Mouse (Mus musculus) layer of hippocampus, adult 2 months (tissue): ENCODE measurements around the gene Fndc3a. TPM values are rescaled to one million over a fixed set of nuclear protein-coding genes. Genes with fewer than 3 reads are reported as not detected.

Source experiments
- DNase-seq, 2 experiments: peaks; one replicate each; pipeline ENCODE4 v3.0.0; 2022; ENCODE audit warnings: low spot score in 2 of 2
- H3K27ac ChIP-seq: fragments of 200-600 bp; 2 replicates; pipeline ENCODE4 v1.8.1; 2022
- H3K4me3 ChIP-seq: fragments of 200-600 bp; 2 replicates; pipeline ENCODE4 v1.8.1; 2022; ENCODE audit warnings: mild to moderate bottlenecking
- CTCF ChIP-seq: fragments of 200-600 bp; conservative IDR thresholded peaks from 2 replicates; pipeline ENCODE4 v1.8.1; 2022; ENCODE audit warnings: antibody characterized with exemption, mild to moderate bottlenecking, moderate library complexity
- total RNA-seq, 2 experiments: library from RNA; stranded (reverse); gene quantifications; 2 replicates each; pipeline ENCODE4 v1.2.3; 2021

Fndc3a gene
- total RNA-seq, 2 experiments from 2014 or later = 38.0 to 39.6 TPM

DNA sequence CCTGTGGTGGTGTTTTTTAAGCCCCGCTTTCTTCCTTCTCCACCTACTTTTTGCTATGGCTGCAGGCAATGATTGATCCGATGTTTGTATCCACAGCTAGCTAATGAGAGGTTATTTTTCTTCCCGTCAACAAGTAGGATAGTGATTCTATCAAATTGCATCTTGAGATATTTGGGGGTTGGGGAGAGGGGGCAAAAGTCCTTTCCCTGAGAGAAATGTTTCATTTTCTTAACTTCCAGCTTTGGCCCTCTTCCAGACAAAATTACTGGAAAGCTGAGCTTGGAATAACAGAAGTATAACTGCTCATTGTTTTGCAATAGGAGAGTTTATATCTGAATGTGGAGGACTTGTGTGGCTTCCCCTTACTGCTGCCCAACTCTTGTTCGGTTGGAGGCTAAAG lies 1.3 kb upstream of the Fndc3a start:
- no peak overlapping the region for H3K27ac ChIP-seq
- peak overlapping the region; percentile 91 for H3K4me3 ChIP-seq
- no peak for DNase-seq
- TF ChIP-seq CTCF = no peak

DNA sequence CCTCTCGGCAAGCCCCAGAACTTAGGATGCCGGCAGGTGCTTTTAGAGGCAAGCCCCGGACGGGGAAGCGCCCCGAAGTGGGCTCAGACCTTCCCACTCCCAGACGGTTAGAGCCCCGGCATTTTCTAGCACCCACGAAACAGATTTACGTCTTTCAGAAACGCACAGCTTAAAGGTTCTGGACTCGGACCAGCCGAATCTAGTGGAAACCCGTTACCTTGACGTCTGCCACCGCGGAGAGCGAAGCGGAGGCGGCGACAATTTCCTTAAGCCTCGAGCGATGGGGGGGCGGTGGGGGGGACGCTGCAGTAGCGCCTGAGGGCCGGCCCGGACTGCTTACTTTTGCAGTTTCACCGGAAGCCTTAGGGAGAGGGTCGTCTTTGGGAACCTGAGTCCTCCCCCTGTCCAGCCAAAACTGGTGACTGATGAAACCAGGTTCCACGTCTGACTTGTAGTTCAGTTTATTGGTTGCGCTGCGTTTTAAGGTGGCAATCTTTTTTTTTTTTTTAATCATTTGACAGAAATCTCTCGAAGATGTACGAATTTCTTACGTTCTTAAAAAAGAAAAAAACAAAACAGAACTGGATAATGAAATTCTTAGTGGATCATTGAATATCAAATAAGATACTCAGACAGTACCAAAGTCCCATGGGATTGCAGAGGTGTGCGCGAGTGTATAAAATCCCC lies 681 bp upstream of the Fndc3a start:
- TF ChIP-seq CTCF = no peak
- Histone ChIP-seq H3K27ac (peak overlapping the region; percentile 85), H3K4me3 (peak overlapping the region; percentile 91)
- DNase-seq = peak in 1 of 2 experiments; percentile 14

DNA sequence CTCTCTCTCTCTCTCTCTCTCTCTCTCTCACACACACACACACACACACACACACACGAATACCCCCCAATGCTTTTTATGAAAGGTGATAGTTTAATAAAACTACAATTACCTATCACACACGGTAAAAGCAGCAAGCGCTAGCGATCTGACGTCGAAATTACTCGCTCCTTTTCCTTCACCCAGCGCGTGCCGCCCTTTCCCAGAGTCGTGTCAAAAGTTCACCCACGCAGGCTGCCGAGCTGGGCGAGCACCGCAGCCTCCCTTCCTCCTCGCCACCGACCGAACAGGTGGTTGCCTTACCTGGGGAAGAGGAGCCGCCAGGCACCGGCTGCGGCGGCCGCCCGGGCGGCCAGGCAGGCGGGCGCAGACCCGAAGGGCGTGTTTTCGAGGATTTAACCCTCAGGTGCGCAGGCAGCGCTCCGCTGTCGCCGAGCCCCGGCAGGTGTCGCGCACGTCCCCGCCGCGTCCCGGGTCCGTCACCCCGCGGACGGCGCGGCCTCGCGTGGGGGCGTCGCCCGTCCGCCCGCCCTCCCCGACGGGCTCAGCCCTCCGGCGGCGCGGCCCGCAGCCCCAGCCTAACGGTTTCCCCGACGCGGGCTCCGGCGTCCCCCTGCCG lies 603 bp downstream of the Fndc3a start:
- TF ChIP-seq CTCF = 0 out of 2 replicates have a peak, but pooled peaks have one; percentile 4
- peak in 1 of 2 experiments; percentile 12 for DNase-seq
- peak overlapping the region; percentile 85 for H3K27ac ChIP-seq
- H3K4me3 ChIP-seq = peak overlapping the region; percentile 91

DNA sequence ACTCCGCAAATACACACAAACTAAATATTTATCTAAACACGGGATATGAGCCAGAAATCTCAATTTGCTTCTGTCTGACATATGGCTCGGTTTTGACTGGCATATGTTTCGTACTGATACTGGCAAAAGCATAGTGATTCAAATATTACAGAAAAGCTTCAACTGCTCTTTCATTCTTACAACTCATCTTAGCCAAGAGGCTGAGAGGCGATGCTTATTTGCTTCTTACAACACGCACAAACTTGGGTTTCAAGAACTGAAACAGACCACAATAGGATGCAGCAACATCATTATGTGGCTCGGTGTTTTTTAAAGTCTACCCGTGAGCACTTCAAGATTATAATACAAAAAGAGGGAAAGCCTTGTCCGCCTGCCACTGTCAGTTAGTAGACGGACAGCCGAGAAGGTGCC lies 1.2 kb downstream of the Fndc3a start:
- H3K27ac ChIP-seq = no peak overlapping the region
- peak; percentile 29 to 32 for DNase-seq
- peak overlapping the region; percentile 43 for H3K4me3 ChIP-seq
- no peak for TF ChIP-seq CTCF

DNA sequence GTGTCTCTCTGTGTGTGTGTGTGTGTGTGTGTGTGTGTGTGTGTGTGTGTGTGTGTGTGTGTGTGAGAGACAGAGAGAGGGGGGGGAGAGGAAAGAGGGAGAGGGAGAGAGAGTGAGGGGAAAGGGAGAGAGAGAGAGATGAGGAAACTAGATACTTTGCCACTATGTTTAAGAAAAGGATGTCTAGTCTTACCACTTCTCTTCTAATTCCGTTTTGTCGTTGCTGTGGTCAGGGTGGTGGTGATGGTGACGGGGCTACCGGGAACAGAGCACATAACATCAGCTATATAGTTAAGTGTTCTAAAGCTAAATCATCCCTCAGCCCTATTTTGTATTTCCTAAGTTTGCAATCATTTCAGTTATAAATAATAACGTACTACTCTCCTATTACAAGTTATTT lies 9.7 kb downstream of the Fndc3a start:
- Histone ChIP-seq H3K4me3 (no peak overlapping the region), H3K27ac (no peak overlapping the region)
- no peak for DNase-seq
- no peak for TF ChIP-seq CTCF

DNA sequence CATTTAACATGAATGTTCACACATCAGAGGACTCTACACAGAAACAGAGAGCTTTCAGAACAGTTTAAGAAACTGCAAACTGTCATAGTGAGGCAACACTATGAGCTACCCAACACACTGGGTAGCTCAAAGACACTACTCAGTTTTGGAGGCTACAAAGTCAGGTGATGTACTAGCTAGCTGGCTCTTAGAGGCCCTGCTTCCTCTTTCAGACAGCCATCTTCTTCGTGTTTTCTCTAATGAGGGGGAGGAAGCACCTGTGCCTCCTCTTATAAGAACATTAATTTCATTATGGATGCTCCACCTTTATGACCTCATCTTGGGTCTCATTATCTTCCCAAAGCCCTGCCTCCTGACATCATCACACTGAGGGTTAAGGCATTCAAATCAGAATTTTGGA lies 18.4 kb downstream of the Fndc3a start:
- TF ChIP-seq CTCF = no peak
- no peak overlapping the region for H3K4me3 ChIP-seq

DNA sequence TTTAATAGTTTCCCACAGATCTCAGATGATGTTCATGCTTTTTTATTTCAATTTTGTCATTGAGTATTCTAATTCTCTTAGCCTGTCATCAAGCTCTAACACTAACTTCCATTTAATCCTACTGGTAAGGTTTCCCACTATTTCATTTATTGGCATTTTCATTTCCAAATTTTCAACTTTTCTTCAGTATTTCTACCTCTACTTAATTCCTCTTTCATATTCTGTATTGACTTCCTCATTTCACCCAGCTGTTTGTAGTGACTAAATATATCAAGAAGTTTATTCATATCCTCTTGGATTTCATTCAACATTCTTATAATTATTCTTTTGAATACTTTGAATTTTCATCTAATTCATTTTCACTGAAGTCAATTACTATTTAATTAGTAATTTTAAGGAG lies 20.3 kb downstream of the Fndc3a start:
- Histone ChIP-seq H3K4me3 (no peak overlapping the region), H3K27ac (no peak overlapping the region)
- no peak for TF ChIP-seq CTCF
- DNase-seq = no peak

More for the DNA sequence above, 18.4 kb downstream of the Fndc3a start:
- H3K27ac ChIP-seq = no peak overlapping the region
- no peak for DNase-seq

DNA sequence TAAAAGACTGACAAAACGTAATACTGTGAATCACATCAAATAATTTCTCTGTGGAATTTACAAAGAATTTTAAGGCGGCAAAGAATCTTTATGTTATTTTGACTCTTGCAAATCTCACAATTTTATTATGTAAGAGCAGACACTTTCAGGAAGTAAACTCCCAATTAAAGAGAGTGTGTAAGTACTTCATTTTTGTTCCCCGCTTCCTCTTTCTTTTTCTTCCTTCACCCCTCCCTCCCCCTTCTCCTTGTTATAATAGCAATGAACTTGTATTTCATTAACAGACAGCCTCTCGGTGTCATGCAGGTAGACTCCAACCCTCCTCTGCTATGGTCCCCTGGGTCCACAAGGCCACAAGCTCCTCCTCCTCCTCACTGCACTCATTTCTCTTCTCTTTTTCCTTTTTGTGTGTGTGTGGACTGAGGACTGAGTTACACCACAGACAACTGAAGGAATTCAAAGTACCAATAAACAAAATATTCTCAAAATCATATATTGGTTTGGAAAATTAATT lies 24.9 kb downstream of the Fndc3a start:
- Histone ChIP-seq H3K4me3 (no peak overlapping the region), H3K27ac (no peak overlapping the region)
- DNase-seq = no peak
- no peak for TF ChIP-seq CTCF

DNA sequence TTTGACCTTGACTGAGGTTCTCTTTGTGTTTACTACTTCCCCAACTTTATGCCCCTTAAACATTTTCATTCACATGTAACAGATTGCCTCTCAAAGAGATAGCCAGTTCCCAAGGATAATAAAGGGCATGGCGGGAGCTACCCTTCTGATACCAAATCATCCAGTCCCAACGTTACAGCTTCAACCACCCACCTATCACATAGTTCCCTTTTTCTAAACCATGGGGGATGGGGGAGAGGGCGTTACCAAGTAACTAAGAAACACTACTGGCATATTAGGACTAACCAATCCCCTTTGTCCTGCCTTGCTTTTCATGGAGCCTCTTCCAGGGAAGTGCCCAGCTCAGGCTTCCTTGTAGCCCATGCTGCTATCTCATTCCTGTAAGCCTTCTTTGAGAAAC lies 32.6 kb downstream of the Fndc3a start:
- TF ChIP-seq CTCF = no peak
- H3K27ac ChIP-seq = no peak overlapping the region
- no peak overlapping the region for H3K4me3 ChIP-seq
- no peak for DNase-seq

DNA sequence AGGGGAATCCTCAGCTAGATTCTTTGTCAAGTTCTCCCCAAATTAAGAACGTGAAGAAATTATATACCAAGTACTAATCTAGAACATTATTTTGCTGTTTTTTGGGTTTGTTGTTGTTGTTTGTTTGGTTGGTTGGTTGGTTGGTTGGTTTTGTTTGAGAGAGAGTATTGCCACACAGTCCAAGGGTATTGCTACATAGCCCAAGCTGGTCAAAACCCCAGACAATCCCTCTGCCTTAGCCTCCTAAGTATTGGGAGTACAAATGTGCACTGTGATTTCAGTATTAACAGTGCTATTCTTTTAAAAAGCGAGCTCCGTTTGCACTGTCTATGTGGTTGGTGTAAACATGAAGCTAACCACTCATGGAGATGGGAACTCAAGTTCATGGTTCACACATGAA lies 37.9 kb downstream of the Fndc3a start:
- DNase-seq = no peak
- H3K27ac ChIP-seq = no peak overlapping the region
- no peak overlapping the region for H3K4me3 ChIP-seq
- no peak for TF ChIP-seq CTCF

DNA sequence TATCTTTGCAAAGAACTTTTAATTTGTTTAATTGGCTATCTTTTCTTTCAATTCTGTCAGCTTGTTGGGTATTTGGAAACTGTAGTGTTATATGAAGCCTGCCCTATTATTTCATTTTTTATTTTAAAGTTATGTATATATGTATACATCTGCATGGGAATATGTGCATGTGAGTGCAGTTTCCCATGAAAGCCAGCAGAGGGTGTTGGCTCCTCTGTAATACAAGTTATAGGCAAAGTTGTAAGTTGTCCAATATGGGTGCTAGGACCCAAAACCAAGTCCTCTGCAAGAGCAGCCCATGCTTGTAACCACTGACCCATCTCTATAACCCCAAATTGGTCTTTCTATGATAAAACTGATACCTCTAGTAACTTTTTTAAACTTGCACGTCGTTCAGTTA lies 38.8 kb downstream of the Fndc3a start:
- Histone ChIP-seq H3K4me3 (no peak overlapping the region), H3K27ac (no peak overlapping the region)
- no peak for DNase-seq
- peak; percentile 55 for TF ChIP-seq CTCF

DNA sequence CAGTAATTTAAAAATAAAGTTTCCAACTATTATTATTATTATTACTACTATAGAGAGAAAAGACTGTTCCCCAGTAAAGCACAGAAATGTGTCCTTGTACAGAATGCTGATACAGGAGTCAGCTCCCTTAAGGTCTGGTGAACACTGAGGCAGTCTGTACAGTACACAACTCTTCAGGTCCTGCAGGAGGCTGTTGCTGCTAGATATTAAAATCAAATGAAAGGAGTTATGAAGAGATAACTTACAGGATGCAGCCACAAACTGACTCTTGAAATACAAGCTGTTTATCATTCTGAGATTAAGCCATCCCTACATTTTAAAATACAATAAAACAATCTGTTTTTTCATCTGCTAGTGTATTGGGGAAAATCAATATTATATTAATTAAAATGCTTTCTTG lies 60.5 kb downstream of the Fndc3a start:
- no peak for TF ChIP-seq CTCF
- H3K4me3 ChIP-seq = no peak overlapping the region
- H3K27ac ChIP-seq = no peak overlapping the region
- DNase-seq = no peak

DNA sequence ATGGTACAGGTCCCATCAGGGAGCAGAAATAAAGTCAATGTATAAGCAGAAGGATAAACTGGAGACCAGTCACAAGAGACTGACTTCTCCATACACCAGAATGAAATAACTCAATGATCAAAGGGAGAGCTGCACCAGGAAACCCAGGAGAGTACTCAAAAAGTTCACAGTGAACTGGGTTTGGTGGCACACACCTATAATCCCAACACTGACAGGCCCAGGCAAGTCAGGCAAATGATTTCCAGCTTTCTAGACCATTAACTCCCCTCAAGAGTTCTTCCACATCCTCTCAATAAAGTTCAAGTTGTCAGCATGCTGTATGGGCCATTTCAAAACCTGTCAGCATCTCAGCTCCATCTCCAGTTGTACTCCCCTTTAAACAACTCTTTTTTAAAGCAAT lies 64.3 kb downstream of the Fndc3a start:
- DNase-seq = no peak
- no peak overlapping the region for H3K4me3 ChIP-seq
- no peak overlapping the region for H3K27ac ChIP-seq
- TF ChIP-seq CTCF = no peak

DNA sequence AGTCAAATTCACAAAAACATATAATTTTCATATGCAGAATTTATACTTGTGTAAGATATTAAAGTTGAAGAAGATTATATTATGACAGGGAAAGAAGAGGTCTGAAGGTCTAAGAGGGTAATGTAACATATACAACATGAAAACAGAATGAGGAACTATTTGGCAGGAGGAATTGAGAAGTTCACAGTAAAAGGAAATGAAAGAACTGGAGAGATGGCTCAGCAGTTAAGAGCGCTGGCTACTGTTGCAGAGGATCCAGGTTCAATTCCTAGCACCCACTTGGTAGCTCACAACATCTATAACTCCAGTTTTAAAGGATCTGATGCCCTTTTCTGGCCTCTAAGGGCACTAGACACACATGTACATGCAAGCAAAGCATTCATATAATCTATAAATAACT lies 65.2 kb downstream of the Fndc3a start:
- TF ChIP-seq CTCF = no peak
- Histone ChIP-seq H3K4me3 (no peak overlapping the region), H3K27ac (no peak overlapping the region)
- DNase-seq = no peak
